Mouse (Mus musculus): ENCODE data around the gene Med16. TPM values are rescaled to one million over a fixed set of nuclear protein-coding genes. Genes with fewer than 3 reads are reported as not detected.
"Not testable (repeated sequence)": the region's sequence is repeated elsewhere in the genome, so short reads cannot be mapped to it uniquely, and the experiment has no call there.

The Med16 gene
- total and polyA plus RNA-seq, 3 experiments, result 10.4 to 49.4 (median 12.0) TPM

DNA sequence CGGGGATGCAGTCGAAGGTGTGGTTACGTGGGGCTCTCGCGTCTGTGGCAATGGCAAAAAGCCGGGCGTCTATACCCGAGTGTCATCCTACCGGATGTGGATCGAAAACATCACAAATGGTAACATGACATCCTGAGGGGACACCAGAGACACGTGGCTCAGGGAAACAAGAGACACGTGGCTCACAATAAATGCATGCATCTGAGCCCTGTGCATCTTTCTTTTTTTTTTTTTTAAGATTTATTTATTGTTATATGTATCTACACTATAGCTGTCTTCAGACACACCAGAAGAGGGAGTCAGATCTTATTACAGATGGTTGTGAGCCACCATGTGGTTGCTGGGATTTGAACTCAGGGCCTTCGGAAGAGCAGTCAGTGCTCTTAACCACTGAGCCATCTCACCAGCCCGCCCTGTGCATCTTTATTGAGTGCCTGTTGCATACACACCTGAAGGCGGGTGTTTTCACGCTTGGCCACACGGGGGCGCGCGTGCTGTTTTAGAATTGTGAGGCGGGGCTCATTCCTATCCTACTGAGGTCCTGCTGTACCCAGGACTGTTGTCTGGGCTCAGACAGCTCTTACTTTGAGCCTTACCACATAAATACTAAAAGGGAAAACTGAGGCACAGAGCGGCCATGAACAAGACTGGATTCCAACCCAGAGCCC is 16.1 kb downstream of the Med16 start:
- H3K4me3 ChIP-seq (ENCODE audit: low read depth, low read length); H3K9me3 ChIP-seq (replicated peaks); ATAC-seq (ENCODE audit: extremely low read depth, insufficient number of reproducible peaks, low FRiP score, poor library complexity, severe bottlenecking): not testable (repeated sequence)
- H3K36me3 ChIP-seq (replicated peaks), result peaks cover 41% of the 10 kb centered on the region
- peak; percentile 58 for DNase-seq (ENCODE audit: low spot score)
- H3K27me3 ChIP-seq (ENCODE audit: insufficient read depth, low read length), result peaks cover 35% of the 10 kb centered on the region
- peak; percentile 56 for TF ChIP-seq CTCF (IDR thresholded peaks at IDR 0.05; ENCODE audit: low read depth, low read length)
- peaks cover 21% of the 10 kb centered on the region for H3K4me1 ChIP-seq (ENCODE audit: insufficient read depth, low read depth, low read length)

DNA sequence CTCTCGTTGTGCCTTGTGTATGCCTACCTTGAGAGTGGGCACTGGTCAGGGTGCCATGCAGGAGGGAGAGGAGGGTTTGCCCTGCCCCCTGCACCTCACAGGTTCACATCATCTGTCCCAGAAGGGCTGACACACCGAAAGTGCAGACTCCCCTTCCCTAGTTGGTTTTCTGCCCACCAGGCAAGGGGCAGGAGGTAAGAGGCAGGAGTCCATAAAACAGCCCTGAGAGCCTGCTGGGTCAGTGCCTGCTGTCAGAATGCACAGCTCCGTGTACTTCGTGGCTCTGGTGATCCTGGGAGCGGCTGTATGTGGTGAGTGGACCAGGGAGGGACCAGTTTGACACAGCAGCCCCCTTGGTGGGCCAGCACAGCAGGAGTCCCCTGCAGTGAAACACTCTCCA is 18.1 kb downstream of the Med16 start, which contains the start of gene Cfd:
Cfd (plus strand) TSS at position 184 of the 400 bp plus-strand sequence.
- Histone ChIP-seq H3K9me3 (replicated peaks) (no peaks in the 10 kb centered on the region), H3K4me3 (ENCODE audit: low read depth, low read length) (no peak within 1 kb of the TSS), H3K4me1 (ENCODE audit: insufficient read depth, low read depth, low read length) (peaks cover 12% of the 10 kb centered on the region), H3K36me3 (replicated peaks) (peaks cover 22% of the 10 kb centered on the region), H3K27me3 (ENCODE audit: insufficient read depth, low read length) (peaks cover 47% of the 10 kb centered on the region)
- ATAC-seq (ENCODE audit: extremely low read depth, insufficient number of reproducible peaks, low FRiP score, poor library complexity, severe bottlenecking) (no peak), DNase-seq (ENCODE audit: low spot score) (no peak)
- TF ChIP-seq TAL1 (conservative IDR thresholded peaks at IDR 0.05; ENCODE audit: low read depth, low read length) (no peak), GATA2 (IDR thresholded peaks at IDR 0.05; ENCODE audit: borderline replicate concordance, low read depth, low read length) (no peak), POLR2AphosphoS5 (IDR thresholded peaks at IDR 0.05; ENCODE audit: insufficient replicate concordance, low read depth, low read length) (no peak), GATA1 (IDR thresholded peaks at IDR 0.05; ENCODE audit: borderline replicate concordance, low read length) (no peak), CTCF (IDR thresholded peaks at IDR 0.05; ENCODE audit: low read depth, low read length) (no peak)

DNA sequence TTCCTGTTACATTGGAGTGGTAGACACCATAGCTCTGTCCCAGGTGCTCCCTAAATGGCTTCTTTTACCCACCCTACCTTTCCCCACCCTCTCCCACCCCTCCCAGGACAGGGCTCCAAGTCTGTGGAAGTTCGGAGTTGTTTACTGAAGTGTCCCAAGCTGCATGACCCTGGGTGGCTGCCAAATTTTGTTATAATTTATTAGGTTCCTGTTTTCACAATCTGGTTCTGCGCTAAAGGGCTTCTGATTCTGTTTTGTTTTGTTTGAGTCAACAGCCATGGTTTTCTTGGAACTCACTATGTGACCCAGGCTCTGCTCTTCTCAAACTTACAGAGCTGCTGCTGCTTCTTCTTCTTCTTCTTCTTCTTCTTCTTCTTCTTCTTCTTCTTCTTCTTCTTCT is 19.3 kb downstream of the Med16 start:
- Histone ChIP-seq H3K27me3 (ENCODE audit: insufficient read depth, low read length) (peaks cover 47% of the 10 kb centered on the region), H3K36me3 (replicated peaks) (peaks cover 10% of the 10 kb centered on the region), H3K4me1 (ENCODE audit: insufficient read depth, low read depth, low read length) (peaks cover 15% of the 10 kb centered on the region), H3K4me3 (ENCODE audit: low read depth, low read length) (no peak overlapping the region), H3K9me3 (replicated peaks) (no peaks in the 10 kb centered on the region)
- DNase-seq (ENCODE audit: low spot score) (no peak), ATAC-seq (ENCODE audit: extremely low read depth, insufficient number of reproducible peaks, low FRiP score, poor library complexity, severe bottlenecking) (no peak)
- TF ChIP-seq CTCF (IDR thresholded peaks at IDR 0.05; ENCODE audit: low read depth, low read length) (no peak), GATA1 (IDR thresholded peaks at IDR 0.05; ENCODE audit: borderline replicate concordance, low read length) (no peak), TAL1 (conservative IDR thresholded peaks at IDR 0.05; ENCODE audit: low read depth, low read length) (no peak), POLR2AphosphoS5 (IDR thresholded peaks at IDR 0.05; ENCODE audit: insufficient replicate concordance, low read depth, low read length) (no peak), GATA2 (IDR thresholded peaks at IDR 0.05; ENCODE audit: borderline replicate concordance, low read depth, low read length) (no peak)

DNA sequence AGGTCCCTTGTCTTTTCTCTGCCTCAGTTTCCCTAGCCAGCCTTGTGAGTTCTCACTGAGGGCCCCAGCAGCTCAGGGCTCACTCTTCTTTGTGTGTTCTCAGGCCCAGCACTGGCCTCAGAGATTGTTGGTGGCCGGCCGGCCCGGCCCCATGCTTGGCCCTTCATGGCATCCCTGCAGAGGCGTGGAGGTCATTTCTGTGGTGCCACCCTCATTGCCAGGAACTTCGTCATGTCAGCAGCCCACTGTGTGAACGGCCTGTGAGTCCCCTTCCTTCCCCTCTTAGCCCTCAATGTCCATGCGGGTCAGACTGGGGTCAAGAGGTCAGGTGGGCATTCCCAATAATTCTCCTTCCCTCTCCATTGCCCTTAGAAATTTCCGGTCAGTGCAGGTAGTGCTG is 22.1 kb downstream of the Med16 start:
- TF ChIP-seq GATA1 (IDR thresholded peaks at IDR 0.05; ENCODE audit: borderline replicate concordance, low read length) (no peak), GATA2 (IDR thresholded peaks at IDR 0.05; ENCODE audit: borderline replicate concordance, low read depth, low read length) (no peak), POLR2AphosphoS5 (IDR thresholded peaks at IDR 0.05; ENCODE audit: insufficient replicate concordance, low read depth, low read length) (no peak)
- no peaks in the 10 kb centered on the region for H3K9me3 ChIP-seq (replicated peaks)
- no peak for DNase-seq (ENCODE audit: low spot score)
- peaks cover 59% of the 10 kb centered on the region for H3K27me3 ChIP-seq (ENCODE audit: insufficient read depth, low read length)
- ATAC-seq (ENCODE audit: extremely low read depth, insufficient number of reproducible peaks, low FRiP score, poor library complexity, severe bottlenecking), result no peak
- no peaks in the 10 kb centered on the region for H3K36me3 ChIP-seq (replicated peaks)
- no peak overlapping the region for H3K4me3 ChIP-seq (ENCODE audit: low read depth, low read length)
- H3K4me1 ChIP-seq (ENCODE audit: insufficient read depth, low read depth, low read length), result peaks cover 34% of the 10 kb centered on the region

DNA sequence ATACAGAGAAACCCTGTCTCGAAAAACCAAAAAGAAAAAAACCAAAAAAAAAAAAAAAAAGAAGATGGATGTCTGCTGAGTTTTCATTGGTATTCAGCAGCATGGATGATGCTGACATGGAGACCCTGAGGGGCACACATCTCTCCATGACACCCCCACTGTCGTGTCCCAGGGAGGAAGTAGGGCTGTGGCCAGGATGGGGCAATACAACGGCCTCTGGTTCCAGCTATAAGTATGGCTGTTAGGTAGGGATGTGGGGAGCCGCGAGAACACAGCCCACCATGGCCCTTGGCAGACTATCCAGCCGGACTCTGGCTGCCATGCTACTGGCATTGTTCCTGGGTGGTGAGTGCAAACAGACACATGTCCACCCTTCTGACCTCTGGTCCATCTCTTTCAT is 22.7 kb downstream of the Med16 start, which contains the start of gene Elane:
Elane (plus strand) TSS at position 194 of the 400 bp plus-strand sequence.
- no peak for ATAC-seq (ENCODE audit: extremely low read depth, insufficient number of reproducible peaks, low FRiP score, poor library complexity, severe bottlenecking)
- TF ChIP-seq GATA1 (IDR thresholded peaks at IDR 0.05; ENCODE audit: borderline replicate concordance, low read length), result no peak
- TF ChIP-seq POLR2AphosphoS5 (IDR thresholded peaks at IDR 0.05; ENCODE audit: insufficient replicate concordance, low read depth, low read length), result no peak
- TF ChIP-seq TAL1 (conservative IDR thresholded peaks at IDR 0.05; ENCODE audit: low read depth, low read length), result no peak
- TF ChIP-seq CTCF (IDR thresholded peaks at IDR 0.05; ENCODE audit: low read depth, low read length), result no peak
- TF ChIP-seq GATA2 (IDR thresholded peaks at IDR 0.05; ENCODE audit: borderline replicate concordance, low read depth, low read length), result no peak
- H3K4me3 ChIP-seq (ENCODE audit: low read depth, low read length), result no peak within 1 kb of the TSS

DNA sequence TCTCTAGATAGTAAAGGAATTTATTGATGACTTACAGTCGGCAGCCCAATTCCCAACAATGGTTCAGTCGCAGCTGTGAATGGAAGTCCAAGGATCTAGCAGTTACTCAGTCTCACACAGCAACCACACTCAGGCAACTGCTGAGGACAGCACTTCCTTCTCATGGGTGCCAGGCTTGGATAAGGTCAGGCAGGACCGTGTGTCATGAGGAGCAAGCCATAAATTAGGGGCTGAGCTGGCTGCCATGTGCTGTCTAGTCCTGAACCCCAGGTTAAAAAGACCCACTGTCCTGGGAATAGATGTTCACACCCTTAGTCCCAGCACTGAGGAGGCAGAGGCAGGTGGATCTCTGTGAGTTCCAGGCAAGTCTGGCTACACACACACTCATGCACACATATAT is 23.8 kb downstream of the Med16 start:
- peaks cover 44% of the 10 kb centered on the region for H3K4me1 ChIP-seq (ENCODE audit: insufficient read depth, low read depth, low read length)
- ATAC-seq (ENCODE audit: extremely low read depth, insufficient number of reproducible peaks, low FRiP score, poor library complexity, severe bottlenecking); H3K4me3 ChIP-seq (ENCODE audit: low read depth, low read length): not testable (repeated sequence)

More for the DNA sequence above, 22.7 kb downstream of the Med16 start, which contains the start of gene Elane:
- Histone ChIP-seq H3K27me3 (ENCODE audit: insufficient read depth, low read length) (peaks cover 56% of the 10 kb centered on the region), H3K36me3 (replicated peaks) (no peaks in the 10 kb centered on the region), H3K9me3 (replicated peaks) (no peaks in the 10 kb centered on the region), H3K4me1 (ENCODE audit: insufficient read depth, low read depth, low read length) (peaks cover 39% of the 10 kb centered on the region)
- no peak for DNase-seq (ENCODE audit: low spot score)

DNA sequence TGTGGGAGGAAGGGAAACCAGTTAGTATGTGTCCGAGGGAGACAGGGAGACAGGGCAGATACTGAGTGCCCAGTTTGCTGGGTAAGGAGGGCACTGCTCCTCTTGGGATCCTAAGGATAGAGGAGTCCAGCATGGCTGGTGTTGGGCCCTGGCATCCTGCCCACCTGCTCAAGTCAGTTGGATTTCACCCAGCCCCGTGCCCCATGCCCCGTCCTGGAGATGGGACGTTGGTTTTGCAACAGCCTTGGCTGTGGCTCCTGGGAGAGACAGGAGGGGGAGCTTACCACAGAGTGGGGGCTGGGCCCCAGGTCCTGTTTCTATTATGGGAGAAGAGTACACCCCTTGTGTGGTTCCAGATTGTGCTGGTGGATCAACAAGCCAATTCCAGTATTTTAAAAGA is 24.3 kb downstream of the Med16 start:
- Histone ChIP-seq H3K4me1 (ENCODE audit: insufficient read depth, low read depth, low read length) (peaks cover 49% of the 10 kb centered on the region), H3K4me3 (ENCODE audit: low read depth, low read length) (no peak overlapping the region)
- TF ChIP-seq CTCF (IDR thresholded peaks at IDR 0.05; ENCODE audit: low read depth, low read length), result no peak
- no peak for TF ChIP-seq GATA2 (IDR thresholded peaks at IDR 0.05; ENCODE audit: borderline replicate concordance, low read depth, low read length)
- TF ChIP-seq GATA1 (IDR thresholded peaks at IDR 0.05; ENCODE audit: borderline replicate concordance, low read length), result no peak
- TF ChIP-seq POLR2AphosphoS5 (IDR thresholded peaks at IDR 0.05; ENCODE audit: insufficient replicate concordance, low read depth, low read length), result no peak
- TF ChIP-seq TAL1 (conservative IDR thresholded peaks at IDR 0.05; ENCODE audit: low read depth, low read length), result no peak

More for the DNA sequence above, 23.8 kb downstream of the Med16 start:
- peaks cover 56% of the 10 kb centered on the region for H3K27me3 ChIP-seq (ENCODE audit: insufficient read depth, low read length)
- H3K36me3 ChIP-seq (replicated peaks); DNase-seq (ENCODE audit: low spot score); H3K9me3 ChIP-seq (replicated peaks): not testable (repeated sequence)

More for the DNA sequence above, 24.3 kb downstream of the Med16 start:
- H3K27me3 ChIP-seq (ENCODE audit: insufficient read depth, low read length), result peaks cover 56% of the 10 kb centered on the region
- no peaks in the 10 kb centered on the region for H3K36me3 ChIP-seq (replicated peaks)
- no peaks in the 10 kb centered on the region for H3K9me3 ChIP-seq (replicated peaks)
- ATAC-seq (ENCODE audit: extremely low read depth, insufficient number of reproducible peaks, low FRiP score, poor library complexity, severe bottlenecking) (no peak), DNase-seq (ENCODE audit: low spot score) (no peak)
